Mouse (Mus musculus): ENCODE data around the gene Gria4.

- TF ChIP-seq CTCF (conservative IDR thresholded peaks at IDR 0.05; ENCODE audit: insufficient read depth, insufficient read length, low read depth, low read length) (no peak), POLR2A (IDR thresholded peaks at IDR 0.05; ENCODE audit: low read depth, low read length) (no peak)
These were observed 290.9 kb downstream of the Gria4 start for GRCm38 (mm10) chr9:4505087-4505486.
